Mouse (Mus musculus) adrenal gland, adult 2 months (tissue): ENCODE results near the gene Moxd1. TPM values are rescaled to one million over a fixed set of nuclear protein-coding genes. Genes with fewer than 3 reads are reported as not detected.

ENCODE experiments used
- DNase-seq: peaks from one replicate; pipeline ENCODE4 v3.0.0; 2021
- long read RNA-seq: library from polyadenylated mRNA; stranded (forward); transcript quantifications from one replicate; pipeline ENCODE4 v2.0.0, GENCODE M21; 2021
- polyA plus RNA-seq: library from polyadenylated mRNA; depleted of rRNA; stranded (reverse); fragments of >200 nt; gene quantifications from 2 replicates; pipeline ENCODE4 v1.2.3, GENCODE M21; 2012; rRNA removed
- total RNA-seq, 2 experiments: library from RNA; stranded (reverse); gene quantifications; 2 replicates each; pipeline ENCODE4 v1.2.3; 2021

The Moxd1 gene
- total RNA-seq = under 1 TPM in 1 of 2 experiments, not detected in 1; 0.10 TPM
- polyA plus RNA-seq = 0.61 and 1.7 TPM in 2 replicates
- long read RNA-seq = 0 reads

GRCm38 (mm10) chr10:24223449-24224143 lies at the start of gene Moxd1:
Moxd1 (plus strand) TSS chr10:24223517.
- DNase-seq = peak; percentile 42

- DNase-seq = no peak
Measured at GRCm38 (mm10) chr10:24190392-24190791, 32.9 kb upstream of the Moxd1 start.

DNA sequence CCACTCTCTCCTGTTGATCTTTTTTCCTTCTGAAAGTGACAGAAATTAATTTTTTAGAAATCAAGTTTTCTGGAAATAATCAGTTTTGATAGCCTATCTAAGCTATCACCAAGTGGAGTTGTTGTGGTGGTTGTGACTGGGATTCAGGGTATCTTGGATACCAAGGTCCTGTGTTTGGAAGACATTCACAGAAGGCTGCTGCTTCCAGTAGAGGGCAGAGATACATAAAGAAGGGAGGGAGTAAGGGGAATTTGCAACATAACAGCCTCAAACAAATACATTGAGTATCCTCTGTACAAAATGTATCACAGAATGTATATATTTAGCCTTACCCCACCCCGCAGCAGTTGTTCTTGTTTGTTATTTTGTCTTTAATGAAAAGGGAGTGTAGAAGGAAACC lies 31.3 kb upstream of the Moxd1 start:
- no peak for DNase-seq

DNA sequence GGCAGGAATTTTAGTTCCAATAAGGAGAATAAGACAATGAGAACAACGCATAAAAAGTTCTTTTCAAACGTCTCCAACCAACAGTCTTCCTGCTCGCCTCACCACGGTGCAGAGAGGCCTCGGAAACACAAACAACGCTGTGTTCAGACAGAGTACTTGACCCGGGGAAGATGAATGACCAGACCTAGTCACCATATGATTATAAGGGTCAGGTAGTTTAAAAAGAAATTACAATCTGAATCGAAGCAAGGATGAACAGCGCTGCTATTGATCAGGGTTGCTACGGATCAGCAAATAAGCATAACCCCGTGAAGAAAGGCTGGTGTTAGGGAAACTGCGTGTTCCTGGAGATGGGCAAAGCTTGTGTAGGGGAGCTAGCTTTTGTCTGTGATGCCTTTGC lies 24.0 kb upstream of the Moxd1 start:
- no peak for DNase-seq

GRCm38 (mm10) chr10:24200099-24200498 lies 23.2 kb upstream of the Moxd1 start:
- DNase-seq = no peak

GRCm38 (mm10) chr10:24210075-24210474 lies 13.2 kb upstream of the Moxd1 start:
- no peak for DNase-seq

DNA sequence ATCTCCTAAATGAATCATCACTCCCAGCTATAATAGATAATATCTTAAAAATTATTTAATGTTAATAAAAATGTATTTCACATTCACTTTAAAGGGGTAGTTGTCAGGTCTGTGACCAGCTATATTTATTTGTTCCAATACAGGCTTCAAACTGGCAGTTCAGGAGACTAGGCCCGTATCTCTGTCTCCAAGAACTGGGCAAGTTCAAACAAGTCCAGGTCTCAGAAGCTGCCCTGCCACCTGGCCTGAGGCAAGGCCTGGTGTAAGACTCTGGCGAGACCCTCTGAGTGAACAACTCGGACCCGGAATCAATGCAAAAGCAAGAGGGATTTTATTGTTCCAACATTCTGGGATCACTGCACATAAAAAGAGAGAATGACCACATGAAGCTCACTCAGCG lies 10.0 kb upstream of the Moxd1 start:
- no peak for DNase-seq

DNA sequence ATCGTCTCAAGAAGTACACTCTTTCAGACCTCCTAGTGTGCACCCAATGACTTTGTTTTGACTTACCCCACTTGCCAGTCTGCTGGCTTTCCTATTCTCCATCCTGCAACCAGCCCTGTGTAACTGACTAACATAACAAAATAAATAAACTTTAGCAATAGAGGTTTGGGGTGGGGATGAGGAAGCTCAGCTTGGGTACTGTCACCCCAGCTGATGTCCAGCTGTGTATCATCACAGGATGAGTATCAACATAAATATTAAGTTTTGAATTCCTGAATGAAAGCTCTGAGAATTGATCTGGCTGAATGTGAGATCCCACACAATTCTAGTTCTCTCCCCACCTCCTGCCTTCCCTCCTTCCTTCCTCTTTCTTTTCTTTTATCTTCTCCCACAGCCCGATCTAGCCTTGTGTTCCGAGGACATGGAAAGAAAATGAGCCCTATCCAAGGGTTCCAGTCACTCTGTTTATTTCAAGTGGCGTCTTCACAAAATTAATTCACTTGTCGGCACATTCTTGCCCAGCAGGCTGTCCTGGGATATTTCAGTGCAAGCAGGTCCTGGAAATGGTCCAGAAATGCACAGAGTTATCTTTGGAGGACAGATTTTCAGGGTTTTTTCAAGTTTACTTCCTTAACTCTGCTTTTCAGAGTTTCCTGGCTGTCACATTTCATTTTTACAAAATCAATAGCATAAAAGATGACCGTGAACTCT lies 5.6 kb upstream of the Moxd1 start:
- DNase-seq = peak; percentile 13

DNA sequence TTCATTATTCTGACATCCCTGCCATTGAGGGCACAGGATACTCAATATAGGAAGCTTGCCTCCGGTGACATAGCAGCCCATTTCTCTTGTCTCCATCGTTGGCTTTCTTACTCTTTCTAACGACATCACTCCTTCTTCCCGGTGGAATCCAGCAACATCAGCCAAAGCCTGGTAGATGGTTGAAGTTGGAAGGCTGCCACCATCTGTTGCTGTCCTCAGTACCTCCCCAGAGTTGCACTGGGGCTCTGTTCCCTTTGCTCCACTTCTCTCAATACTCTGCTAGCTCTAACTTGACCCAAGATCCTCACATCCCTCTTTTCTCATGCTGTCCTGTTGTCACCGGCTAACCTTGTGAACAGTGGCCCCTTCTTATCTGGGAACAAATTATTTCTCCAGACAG lies 2.4 kb upstream of the Moxd1 start:
- DNase-seq = no peak

- DNase-seq = no peak
Measured at GRCm38 (mm10) chr10:24222911-24223310, 406 bp upstream of the Moxd1 start.

- no peak for DNase-seq
Measured at GRCm38 (mm10) chr10:24224591-24224990, 1.3 kb downstream of the Moxd1 start.

- DNase-seq = no peak
Measured at GRCm38 (mm10) chr10:24228318-24229183, 5.2 kb downstream of the Moxd1 start.

DNA sequence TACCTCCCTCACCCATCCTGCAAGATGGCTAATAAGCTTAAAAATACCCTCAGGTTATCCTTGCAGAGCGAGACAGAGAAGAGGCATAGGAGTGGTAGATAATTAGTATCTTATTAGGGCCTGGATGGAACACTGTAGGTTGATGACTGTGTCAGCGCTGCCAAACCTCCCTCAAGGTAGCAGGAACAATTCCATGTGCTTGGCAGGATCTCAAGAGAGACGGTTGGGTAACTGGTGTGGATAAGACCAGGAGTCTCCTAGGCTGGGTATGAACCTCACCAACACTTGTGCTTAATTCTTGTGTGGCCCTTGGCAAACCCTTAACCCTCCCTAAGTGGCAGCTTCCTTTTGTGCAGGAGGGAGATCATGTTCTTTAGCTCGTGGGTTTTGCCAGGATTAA lies 9.0 kb downstream of the Moxd1 start:
- DNase-seq = no peak

DNA sequence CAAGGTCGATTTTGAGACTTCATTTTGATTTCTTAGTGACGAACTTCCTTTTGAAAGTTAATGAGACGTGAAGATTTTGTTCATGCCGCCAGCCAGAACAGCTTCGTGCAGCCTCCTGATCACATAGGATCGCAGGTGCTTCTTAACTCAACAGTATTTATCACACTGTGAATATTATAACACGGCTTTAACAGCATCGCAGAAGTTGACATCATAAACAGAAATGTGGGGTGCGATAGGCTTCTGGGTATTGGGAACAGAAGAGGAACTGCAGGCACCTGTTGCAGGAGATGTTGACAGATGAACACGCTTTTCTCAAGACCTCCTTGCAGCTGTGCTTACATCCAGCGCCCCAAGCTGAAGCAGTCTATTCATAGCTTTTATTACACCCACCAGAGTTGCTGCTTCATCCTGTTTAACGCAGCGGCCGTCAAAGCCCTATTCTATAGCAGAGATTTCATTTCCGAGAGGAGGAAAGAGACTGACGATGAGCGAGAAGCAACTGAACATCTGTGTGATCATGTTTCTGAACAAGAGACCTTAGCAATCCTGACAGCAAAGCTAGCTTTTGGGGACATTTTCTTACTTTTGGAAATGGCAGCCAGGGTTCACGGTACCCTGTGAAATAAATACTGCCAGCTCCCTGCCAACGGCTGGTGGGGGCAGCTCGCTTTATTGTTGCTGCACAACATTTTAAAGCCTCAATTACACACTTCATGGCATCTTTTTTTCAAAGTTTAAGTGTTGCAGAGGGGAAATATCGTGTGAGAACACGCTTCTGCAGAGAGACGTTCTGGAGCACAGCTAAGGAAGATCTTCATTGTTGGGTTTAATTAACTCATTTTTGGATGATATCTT lies 12.3 kb downstream of the Moxd1 start:
- DNase-seq = no peak

DNA sequence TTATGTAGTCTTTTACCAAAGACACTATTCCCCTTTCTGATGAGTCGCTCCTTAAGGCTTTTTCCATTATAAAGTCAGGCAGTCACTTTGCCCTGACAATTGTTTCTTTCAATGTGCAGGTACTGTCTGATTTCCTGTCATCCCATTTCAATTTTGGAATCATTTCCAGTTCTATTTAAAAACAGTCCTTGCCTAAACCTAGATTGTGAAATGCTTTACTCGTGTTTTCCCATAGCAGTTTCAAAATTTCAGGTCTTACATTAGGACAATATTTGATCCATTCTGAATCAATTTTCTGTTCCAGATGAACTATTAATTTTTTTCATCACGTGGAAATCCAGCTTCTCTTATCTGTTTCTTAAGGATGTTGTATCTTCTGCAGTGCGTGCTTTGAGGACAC lies 23.5 kb downstream of the Moxd1 start:
- DNase-seq = no peak

- DNase-seq = no peak
Measured at GRCm38 (mm10) chr10:24248116-24248515, 24.8 kb downstream of the Moxd1 start.

DNA sequence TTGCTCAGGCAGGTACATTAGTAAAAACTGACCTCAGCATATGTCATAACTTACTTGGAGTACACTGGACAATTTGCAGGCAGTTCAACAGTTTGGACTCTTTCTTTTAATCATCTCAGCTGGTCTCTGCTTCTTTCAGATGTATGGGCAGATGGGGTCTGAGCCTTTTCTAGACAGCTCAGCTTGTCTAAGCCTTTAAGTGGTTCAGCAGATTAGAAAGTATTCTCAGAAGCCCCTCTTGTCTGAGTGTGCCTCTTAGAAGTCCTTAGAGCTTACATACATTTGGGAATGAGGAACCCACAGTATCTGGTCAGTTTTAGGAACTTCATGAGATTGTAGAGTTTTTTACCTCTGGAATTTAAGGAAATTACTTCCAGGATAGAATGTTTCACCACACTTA lies 28.3 kb downstream of the Moxd1 start:
- DNase-seq = no peak

DNA sequence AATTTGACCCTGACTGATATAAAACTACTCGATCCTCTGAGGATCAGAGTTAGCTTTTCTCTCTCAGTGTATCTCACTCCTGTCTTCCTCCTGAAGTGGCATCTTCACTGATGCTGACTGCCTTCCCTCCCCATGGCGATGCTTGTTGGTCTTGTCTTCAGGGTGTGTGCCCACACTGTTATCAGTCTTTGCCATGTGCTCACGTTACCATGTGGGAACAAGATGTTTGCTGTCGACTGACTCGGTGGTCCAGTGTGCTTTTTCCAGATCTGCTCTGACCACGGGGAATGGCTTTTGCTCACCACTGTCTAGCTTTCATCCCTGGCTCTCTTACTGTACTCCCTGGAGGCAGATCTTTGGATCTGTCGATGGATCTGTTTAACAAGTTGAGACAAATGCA lies 34.8 kb downstream of the Moxd1 start:
- no peak for DNase-seq

DNA sequence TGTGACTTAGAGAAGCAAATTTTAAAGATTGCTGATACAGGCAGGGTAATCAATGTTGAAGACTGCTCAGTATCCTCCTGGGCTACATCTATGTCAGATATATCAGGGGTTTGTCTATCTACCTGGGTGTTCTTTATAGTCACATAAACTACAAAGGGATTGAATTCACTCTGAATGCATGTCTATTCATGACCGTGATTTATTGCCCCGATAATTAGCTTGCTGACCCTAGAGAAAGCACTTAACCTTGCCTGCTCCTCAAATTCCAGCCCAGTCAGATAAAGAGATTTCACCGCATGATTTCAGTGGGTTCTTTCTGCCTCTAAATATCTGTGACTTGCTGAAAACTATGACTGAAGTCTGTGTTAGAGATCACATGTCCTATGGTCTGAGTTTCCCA lies 35.6 kb downstream of the Moxd1 start:
- DNase-seq = no peak

GRCm38 (mm10) chr10:24259794-24260590 lies 36.7 kb downstream of the Moxd1 start:
- DNase-seq = no peak

DNA sequence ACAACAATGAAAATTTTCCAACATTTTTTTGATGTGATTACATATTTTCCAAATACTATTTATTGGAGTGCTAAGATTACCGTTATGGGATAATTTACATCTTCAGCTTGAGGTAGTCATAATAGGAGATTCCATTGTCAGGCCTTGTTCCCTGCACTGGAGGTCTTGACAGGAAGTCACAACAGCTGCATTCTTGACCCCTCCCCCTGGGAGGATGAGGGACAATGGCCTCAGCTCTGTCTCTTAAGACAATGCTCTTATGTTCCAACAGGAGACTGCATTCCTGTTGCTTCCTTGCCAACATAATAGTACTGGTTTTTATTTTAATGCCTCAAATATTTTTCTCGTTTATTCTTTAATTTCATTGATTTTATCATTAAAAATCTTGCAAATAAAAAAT lies 44.2 kb downstream of the Moxd1 start:
- no peak for DNase-seq
